Mouse (Mus musculus) erythroblast, adult 5-6 weeks (primary cell): ENCODE results near the gene Rapgef1. TPM values are rescaled to one million over a fixed set of nuclear protein-coding genes. Genes with fewer than 3 reads are reported as not detected.

ENCODE experiments used
- ATAC-seq: replicated peaks from 2 replicates; pipeline ENCODE4 v1.8.0; 2016; ENCODE audit warnings: moderate number of reproducible peaks, mild to moderate bottlenecking, moderate TSS enrichment, inconsistent platforms; ENCODE audit not compliant: poor library complexity, low FRiP score, severe bottlenecking
- total RNA-seq, 2 experiments: library from RNA; stranded (forward) in 1 of 2; stranded (reverse) in 1 of 2; fragments of 150-400 nt in 1 of 2; fragments of 200-764, 138-1000 nt in 1 of 2; gene quantifications; 2 replicates each; pipeline versions ENCODE4 v1.2.3 to v1.2.4; 2015 to 2017; ENCODE audit warnings: low replicate concordance in 2 of 2

Rapgef1 gene
- total RNA-seq (2015; ENCODE audit: low replicate concordance) (7.5 and 8.5 TPM in 2 replicates), total RNA-seq (2017; ENCODE audit: low replicate concordance) (7.3 and 13.0 TPM in 2 replicates)

GRCm38 (mm10) chr2:29619484-29620300 lies at the start of gene Rapgef1:
Gene Rapgef1, plus strand, starts transcription at chr2:29619720.
- ATAC-seq: peak; percentile 83

GRCm38 (mm10) chr2:29571921-29572700 lies 47.4 kb upstream of the Rapgef1 start:
- no peak for ATAC-seq

GRCm38 (mm10) chr2:29572811-29573427 lies 46.6 kb upstream of the Rapgef1 start:
- no peak for ATAC-seq

- no peak for ATAC-seq
Measured at GRCm38 (mm10) chr2:29573591-29573990, 45.9 kb upstream of the Rapgef1 start.

- no peak for ATAC-seq
Measured at GRCm38 (mm10) chr2:29574187-29574586, 45.3 kb upstream of the Rapgef1 start.

- peak; percentile 83 for ATAC-seq
Measured at GRCm38 (mm10) chr2:29582415-29582814, 37.1 kb upstream of the Rapgef1 start.

- ATAC-seq: no peak
Measured at GRCm38 (mm10) chr2:29586017-29586702, 33.4 kb upstream of the Rapgef1 start.

GRCm38 (mm10) chr2:29588006-29588405 lies 31.5 kb upstream of the Rapgef1 start:
- ATAC-seq: no peak

GRCm38 (mm10) chr2:29589266-29589665 lies 30.3 kb upstream of the Rapgef1 start:
- no peak for ATAC-seq

GRCm38 (mm10) chr2:29591626-29592025 lies 27.9 kb upstream of the Rapgef1 start:
- no peak for ATAC-seq

- ATAC-seq: no peak
Measured at GRCm38 (mm10) chr2:29592537-29592936, 27.0 kb upstream of the Rapgef1 start.

- ATAC-seq: peak; percentile 55; the same call in 1 of the 2 replicates
Measured at GRCm38 (mm10) chr2:29603930-29604329, 15.6 kb upstream of the Rapgef1 start.

- ATAC-seq: no peak
Measured at GRCm38 (mm10) chr2:29605591-29605990, 13.9 kb upstream of the Rapgef1 start.

GRCm38 (mm10) chr2:29606460-29606859 lies 13.1 kb upstream of the Rapgef1 start:
- no peak for ATAC-seq

GRCm38 (mm10) chr2:29617341-29617740 lies 2.2 kb upstream of the Rapgef1 start:
- no peak for ATAC-seq

- ATAC-seq: 0 out of 2 replicates have a peak, but pooled peaks have one; percentile 2
Measured at GRCm38 (mm10) chr2:29618926-29619483, 515 bp upstream of the Rapgef1 start.

- peak; percentile 35; the same call in 1 of the 2 replicates for ATAC-seq
Measured at GRCm38 (mm10) chr2:29620301-29620827, 844 bp downstream of the Rapgef1 start.

GRCm38 (mm10) chr2:29621163-29621562 lies 1.6 kb downstream of the Rapgef1 start:
- no peak for ATAC-seq

- ATAC-seq: no peak
Measured at GRCm38 (mm10) chr2:29621636-29622035, 2.1 kb downstream of the Rapgef1 start.
